Mouse (Mus musculus) CD4-positive, CD25-positive, alpha-beta regulatory T cell, adult 2 months (primary cell): Measurements from ENCODE around the gene Krt32.

Source experiments
- DNase-seq: peaks from one replicate; pipeline ENCODE4 v3.0.0-alpha.2; 2012; ENCODE audit warnings: low read depth, low spot score

The Krt32 gene

DNA sequence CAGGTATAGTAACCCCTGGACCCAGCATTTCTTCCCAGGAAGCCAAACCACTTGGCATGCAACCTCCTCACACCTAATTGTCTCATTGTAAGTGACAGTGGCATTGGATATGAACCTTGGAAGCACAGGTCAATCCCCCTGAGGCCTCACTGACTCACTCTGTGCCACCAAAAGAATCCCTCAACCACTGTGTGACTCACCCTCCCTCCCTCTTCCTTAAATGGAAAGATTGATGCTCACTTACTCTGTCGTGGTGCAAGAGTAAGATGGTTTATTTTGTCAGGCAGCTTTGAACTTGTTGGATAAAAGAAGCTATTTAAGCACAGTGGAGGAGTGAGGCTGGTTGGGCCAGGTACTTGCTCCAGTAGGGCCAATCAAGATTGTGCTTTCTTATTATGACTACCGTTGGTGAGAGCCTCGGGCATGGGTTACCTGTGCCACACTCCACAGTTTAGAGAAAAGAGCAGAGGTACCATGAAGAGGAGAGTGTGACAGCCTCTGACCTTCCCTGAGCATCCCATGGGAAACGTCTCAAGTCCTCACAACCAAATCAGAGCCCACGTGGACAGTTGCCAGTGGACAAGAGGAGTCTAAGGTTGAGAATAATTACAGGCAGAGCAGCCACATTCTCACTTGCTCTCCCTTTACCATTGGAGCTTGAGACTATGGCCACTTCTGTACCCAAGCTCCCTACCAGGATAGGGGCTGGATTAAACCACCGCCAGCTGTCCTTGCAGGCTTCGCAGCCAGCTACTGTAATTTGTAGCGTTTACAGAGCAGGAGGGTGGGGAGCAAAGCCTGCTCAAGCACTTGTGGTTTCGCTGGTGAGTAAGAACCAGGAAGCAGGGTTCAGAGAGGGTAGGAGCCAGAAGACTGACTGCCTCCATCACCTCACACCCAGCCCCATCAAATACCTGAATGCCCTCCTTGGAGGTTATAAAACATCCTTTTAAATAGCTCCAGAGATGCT, 32.1 kb downstream of the Krt32 start:
- no peak for DNase-seq

- DNase-seq = no peak
Observed at GRCm38 (mm10) chr11:100050451-100050850, 37.6 kb downstream of the Krt32 start, which contains the start of gene Krt31. TSS of gene Krt31 (minus strand) at chr11:100050551.

DNA sequence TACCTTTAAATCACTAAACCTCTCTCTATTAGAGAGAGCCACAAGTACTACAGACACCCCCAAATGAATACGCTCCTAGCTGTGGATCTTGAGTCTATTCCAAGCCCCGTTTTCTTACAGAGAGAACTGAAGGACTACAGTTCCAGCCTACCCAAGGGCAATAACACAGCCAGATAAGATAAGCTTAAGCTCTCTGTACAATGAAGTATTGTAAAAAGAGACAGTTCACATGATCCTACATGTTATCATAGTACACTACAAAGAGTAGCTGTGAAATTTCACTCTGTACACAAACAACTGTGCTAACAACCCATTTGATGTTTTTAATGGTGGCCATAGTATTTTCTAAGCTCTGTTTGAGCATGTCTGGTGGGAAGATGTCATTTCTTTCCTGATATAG, 40.8 kb downstream of the Krt32 start:
- no peak for DNase-seq

DNA sequence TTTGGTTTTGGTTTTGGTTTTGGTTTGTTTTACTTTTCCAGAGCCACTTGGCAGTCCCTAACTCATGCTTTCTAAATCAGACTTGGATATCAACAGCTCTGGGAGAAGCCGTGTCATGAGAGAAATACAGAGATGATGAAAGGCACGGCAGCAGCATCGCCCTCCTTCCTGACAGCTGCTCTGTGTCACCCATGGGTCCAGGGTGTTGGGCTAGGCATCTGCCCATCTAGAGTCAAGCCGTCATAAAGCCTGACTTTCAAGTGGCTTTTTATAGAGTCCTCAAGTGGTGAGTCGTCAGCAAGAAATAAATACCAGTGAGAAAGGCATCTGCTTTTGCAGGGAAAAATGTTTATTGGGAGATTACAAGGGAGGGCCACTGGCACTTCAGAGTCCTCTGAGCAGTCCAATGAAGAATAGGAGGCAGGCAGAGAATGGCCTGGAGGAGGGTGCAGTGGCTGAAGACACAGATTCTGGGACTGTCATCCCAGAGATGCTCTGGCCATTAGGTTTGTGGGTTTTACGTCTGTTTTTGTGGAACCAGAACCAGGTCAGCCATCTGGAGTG, 41.6 kb downstream of the Krt32 start:
- no peak for DNase-seq

GRCm38 (mm10) chr11:100041454-100041853, 46.6 kb downstream of the Krt32 start, which contains the start of gene Krt34:
TSS of gene Krt34 (minus strand) at chr11:100041554.
- DNase-seq = no peak
